Comparison of ENCODE assay signal across 35 mouse cellular contexts in the genomic region with DNA sequence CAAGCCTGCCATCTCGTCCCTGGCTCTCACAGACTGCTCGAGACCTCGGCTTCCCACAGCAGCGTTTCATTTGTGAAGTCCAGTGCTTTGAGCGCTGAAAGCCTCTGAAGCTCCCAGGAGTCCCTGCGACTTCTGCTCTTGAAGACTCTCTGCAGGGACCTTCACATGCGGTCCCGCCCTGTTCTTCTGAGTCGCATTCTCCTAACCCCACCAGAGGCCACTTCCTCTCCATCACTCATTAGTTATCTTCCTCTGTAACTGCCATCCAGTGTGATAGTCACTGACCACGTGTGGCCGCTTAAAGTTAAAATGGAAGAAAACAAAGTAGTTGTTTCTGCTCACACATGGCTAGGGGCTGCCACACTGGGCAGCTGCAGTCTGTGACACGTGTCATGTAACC. TPM values are rescaled to one million over a fixed set of nuclear protein-coding genes. Genes with fewer than 3 reads are reported as not detected.
DNase-seq lines count a peak whose midpoint lies in the region; ATAC-seq and TF ChIP-seq lines count a peak whose summit lies in the region.
"Had no signal": no experiment of that assay in that cellular context is flagged by ENCODE, and none has a peak within 500 bp of the region (broad histone marks: within the 10 kb centered on the region; RNA-seq: fewer than 3 reads in every experiment).

No protein-coding gene starts in this region.

- 83% methylated on average over 12 of the region's 12 CpGs for WGBS in hindbrain, embryonic 10.5 days
- 72% methylated on average over 12 of the region's 12 CpGs for WGBS in kidney, embryonic 16.5 days

- TF ChIP-seq CTCF in layer of hippocampus, adult 2 months (conservative IDR thresholded peaks at IDR 0.05) = no peak

- H3K36me3 ChIP-seq in hindbrain, embryonic 10.5 days = peaks cover 78% of the 10 kb centered on the region
- H3K36me3 ChIP-seq in kidney, embryonic 16.5 days (ENCODE audit: insufficient read depth, low read length) = peaks cover 10% of the 10 kb centered on the region; the same call in 1 of the 2 replicates

- no peak overlapping the region for H3K4me2 ChIP-seq in kidney, embryonic 16.5 days (replicated peaks; ENCODE audit: low read depth, low read length)
- H3K4me2 ChIP-seq: embryonic facial prominence, embryonic 15.5 days; forebrain, embryonic 13.5 days; heart, embryonic 13.5 days; hindbrain, embryonic 15.5 days; midbrain, embryonic 12.5 days; neural tube, embryonic 15.5 days had no signal

- H3K4me3 ChIP-seq in layer of hippocampus, adult 2 months = no peak overlapping the region
- H3K4me3 ChIP-seq in hindbrain, embryonic 10.5 days = no peak overlapping the region
- no peak overlapping the region for H3K4me3 ChIP-seq in kidney, embryonic 16.5 days (ENCODE audit: low read length)
- H3K4me3 ChIP-seq: embryonic facial prominence, embryonic 10.5 days; embryonic facial prominence, embryonic 15.5 days; forebrain, embryonic 13.5 days; heart, embryonic 13.5 days; hindbrain, embryonic 15.5 days; midbrain, embryonic 12.5 days; neural tube, embryonic 15.5 days had no signal

- ATAC-seq in granulocyte monocyte progenitor cell, adult 5-6 weeks (replicated peaks; ENCODE audit: poor library complexity, severe bottlenecking) = peak; percentile 63
- ATAC-seq in kidney, embryonic 16.5 days (ENCODE audit: low FRiP score, low TSS enrichment) = no peak
- ATAC-seq: forebrain, embryonic 13.5 days; inflammation-experienced regulatory T-cells, adult 6 months; lung, postnatal 0 days had no signal

- H3K4me1 ChIP-seq in hindbrain, embryonic 10.5 days (replicated peaks) = peaks cover under 1% of the 10 kb centered on the region; the same call in 1 of the 2 replicates
- peaks cover 4% of the 10 kb centered on the region; the same call in 1 of the 2 replicates for H3K4me1 ChIP-seq in kidney, embryonic 16.5 days (ENCODE audit: insufficient read depth, low read length)
- H3K4me1 ChIP-seq: embryonic facial prominence, embryonic 15.5 days; forebrain, embryonic 13.5 days; hindbrain, embryonic 15.5 days; midbrain, embryonic 12.5 days had no signal

- H3K27me3 ChIP-seq in hindbrain, embryonic 10.5 days (ENCODE audit: insufficient read depth, poor library complexity, severe bottlenecking) = no peaks in the 10 kb centered on the region
- H3K27me3 ChIP-seq in kidney, embryonic 16.5 days (ENCODE audit: insufficient read depth, low read length) = no peaks in the 10 kb centered on the region
- H3K27me3 ChIP-seq: embryonic facial prominence, embryonic 15.5 days; forebrain, embryonic 13.5 days; hindbrain, embryonic 15.5 days; midbrain, embryonic 12.5 days; neural tube, embryonic 15.5 days had no signal

- H3K9me3 ChIP-seq in hindbrain, embryonic 10.5 days = 0 out of 2 replicates have a peak, but pooled peaks cover 6% of the 10 kb centered on the region
- no peaks in the 10 kb centered on the region for H3K9me3 ChIP-seq in kidney, embryonic 16.5 days (ENCODE audit: low read length)
- H3K9me3 ChIP-seq: embryonic facial prominence, embryonic 15.5 days; forebrain, embryonic 13.5 days; hindbrain, embryonic 15.5 days; midbrain, embryonic 12.5 days had no signal

- DNase-seq in layer of hippocampus, adult 2 months (ENCODE audit: low spot score in 2 of 2) = no peak
- DNase-seq in layer of hippocampus, adult 18-20 months (ENCODE audit: low spot score in 2 of 2) = no peak
- DNase-seq in 416B (ENCODE audit: low read depth) = peak; percentile 74
- DNase-seq in monocyte, adult 2 months (ENCODE audit: low read depth in 1 of 2, low spot score in 2 of 2) = peak; percentile 28 to 39
- no peak for DNase-seq in hindbrain, embryonic 10.5 days (ENCODE audit: low spot score)
- DNase-seq: adrenal gland, adult 2 months; adrenal gland, postnatal 36 days; cerebellum, postnatal 14 days; gastrocnemius, postnatal 25 days; heart, adult 18-20 months; heart, postnatal 10 days; kidney, adult 11 months; kidney, postnatal 25 days; retina, postnatal 1 day; right cerebral cortex, postnatal 14 days; thymus, adult 18-20 months; thymus, postnatal 25 days had no signal

- no peak overlapping the region for H3K9ac ChIP-seq in kidney, embryonic 16.5 days (replicated peaks; ENCODE audit: low read length)
- H3K9ac ChIP-seq: embryonic facial prominence, embryonic 15.5 days; forebrain, embryonic 13.5 days; heart, embryonic 13.5 days; hindbrain, embryonic 15.5 days; midbrain, embryonic 12.5 days; neural tube, embryonic 15.5 days had no signal

- peak overlapping the region; percentile 44; the same call in 1 of the 2 replicates for H3K27ac ChIP-seq in layer of hippocampus, adult 2 months
- no peak overlapping the region for H3K27ac ChIP-seq in hindbrain, embryonic 10.5 days
- no peak overlapping the region for H3K27ac ChIP-seq in kidney, embryonic 16.5 days (ENCODE audit: low read length)
- H3K27ac ChIP-seq: embryonic facial prominence, embryonic 10.5 days; embryonic facial prominence, embryonic 15.5 days; forebrain, embryonic 13.5 days; heart, embryonic 13.5 days; hindbrain, embryonic 15.5 days; macrophage; midbrain, embryonic 12.5 days; neural tube, embryonic 15.5 days; stomach, postnatal 0 days had no signal

RNA-seq across cellular contexts. Expression of a gene that starts 48.5 kb away (rescaled TPM):
- total RNA-seq in layer of hippocampus, adult 2 months (2021) = under 1 TPM in 1 of 2 experiments, not detected in 1; 0.20 TPM
- total RNA-seq in layer of hippocampus, adult 18-20 months (2021) = under 1 TPM; 0.18 to 0.22 TPM
- 1.3 TPM in 1 of 2 replicates, not detected in the other for total RNA-seq in granulocyte monocyte progenitor cell, adult 5-6 weeks (2014; fragmentation: Nextera tagmentation)
- total RNA-seq in granulocyte monocyte progenitor cell, adult 5-6 weeks (2017) = 0.46 and 1.0 TPM in 2 replicates
- 0.10 and 0.34 TPM in 2 replicates for polyA plus RNA-seq in hindbrain, embryonic 10.5 days (2016; fragmentation: Nextera tagmentation; extraction: Ambion mirVana)
- polyA plus RNA-seq in kidney, embryonic 16.5 days (2015; fragmentation: Nextera tagmentation; extraction: Ambion mirVana) = 0.15 and 0.19 TPM in 2 replicates
- total RNA-seq: gastrocnemius, postnatal 25 days; heart, postnatal 10 days; layer of hippocampus, adult 8-10 months; layer of hippocampus, postnatal 25 days had no signal
- polyA plus RNA-seq: heart, embryonic 13.5 days; inflammation-experienced regulatory T-cells, adult 6 months; kidney, embryonic 14.5 days; neural tube, embryonic 15.5 days; stomach, postnatal 0 days had no signal

RNA-seq across cellular contexts. Expression of a gene that starts 59.8 kb away (rescaled TPM):
- not detected for total RNA-seq in layer of hippocampus, adult 2 months (2021)
- total RNA-seq in layer of hippocampus, adult 18-20 months (2021) = not detected
- total RNA-seq in granulocyte monocyte progenitor cell, adult 5-6 weeks (2014; fragmentation: Nextera tagmentation) = 27.7 and 33.4 TPM in 2 replicates
- total RNA-seq in granulocyte monocyte progenitor cell, adult 5-6 weeks (2017) = 21.3 and 23.1 TPM in 2 replicates
- polyA plus RNA-seq in hindbrain, embryonic 10.5 days (2016; fragmentation: Nextera tagmentation; extraction: Ambion mirVana) = 1.2 TPM in 2 replicates
- polyA plus RNA-seq in kidney, embryonic 16.5 days (2015; fragmentation: Nextera tagmentation; extraction: Ambion mirVana) = 3.9 and 4.0 TPM in 2 replicates
- total RNA-seq: layer of hippocampus, adult 8-10 months; layer of hippocampus, postnatal 25 days; left cerebral cortex, adult 8-10 months had no signal
- polyA plus RNA-seq: cerebellum, adult 2 months; inflammation-experienced regulatory T-cells, adult 6 months had no signal

Comparison
In these comparisons a context has a peak if more than half of its experiments do, and no peak if none do; other contexts are left out.
1. DNase-seq: peak in 416B (single experiment) and monocyte, adult 2 months (2 of 2); none in layer of hippocampus, adult 2 months (0 of 2), layer of hippocampus, adult 18-20 months (0 of 2) and hindbrain, embryonic 10.5 days (single experiment).
2. RNA of a gene that starts 59.8 kb away (total RNA-seq): 21.3 to 33.4 TPM in granulocyte monocyte progenitor cell, adult 5-6 weeks; not detected in layer of hippocampus, adult 18-20 months and not detected in layer of hippocampus, adult 2 months; every median in the first group is over 10 times any median in the second.